Mouse (Mus musculus) G1E (cell line): ENCODE data around the gene Sox4.

Experiments
- CTCF ChIP-seq: IDR thresholded peaks from 2 replicates; pipeline ENCODE4 v1.5.1; 2012; ENCODE audit warnings: low read depth, low read length, inconsistent platforms, mixed read lengths
- POLR2AphosphoS5 ChIP-seq: IDR thresholded peaks from 2 replicates; pipeline ENCODE4 v1.6.1; 2012; ENCODE audit warnings: low read depth, low read length, inconsistent platforms; ENCODE audit not compliant: insufficient replicate concordance
- TAL1 ChIP-seq: conservative IDR thresholded peaks from 2 replicates; pipeline ENCODE4 v1.6.1; 2012; ENCODE audit warnings: low read depth, low read length, inconsistent platforms, mixed read lengths

- TF ChIP-seq TAL1: no peak
- no peak for TF ChIP-seq CTCF
- TF ChIP-seq POLR2AphosphoS5: no peak
Measured at GRCm38 (mm10) chr13:28931776-28932175, 21.7 kb downstream of the Sox4 start.
